In genomic region chr12:102271447-102271846, GRCm38 (mm10) we compare ENCODE assay signal across 13 mouse cellular contexts. TPM values are rescaled to one million over a fixed set of nuclear protein-coding genes. Genes with fewer than 3 reads are reported as not detected.
DNase-seq lines count a peak whose midpoint lies in the region; ATAC-seq and TF ChIP-seq lines count a peak whose summit lies in the region.
"Had no signal": no experiment of that assay in that cellular context is flagged by ENCODE, and none has a peak within 500 bp of the region (broad histone marks: within the 10 kb centered on the region; RNA-seq: fewer than 3 reads in every experiment).

No protein-coding gene starts in this region.

- no peak overlapping the region for H3K9ac ChIP-seq in hindbrain, postnatal 0 days (replicated peaks; ENCODE audit: low read length)

- no peak overlapping the region for H3K4me3 ChIP-seq in heart, embryonic 10.5 days
- no peak overlapping the region for H3K4me3 ChIP-seq in hindbrain, postnatal 0 days (ENCODE audit: low read length)
- H3K4me3 ChIP-seq: myocyte had no signal

- peaks cover 12% of the 10 kb centered on the region for H3K4me1 ChIP-seq in heart, embryonic 10.5 days
- no peaks in the 10 kb centered on the region for H3K4me1 ChIP-seq in hindbrain, postnatal 0 days (ENCODE audit: insufficient read depth, low read length)

- WGBS in heart, embryonic 10.5 days, result 54% methylated on average over 4 of the region's 4 CpGs
- 68% methylated on average over 4 of the region's 4 CpGs for WGBS in hindbrain, postnatal 0 days

- no peak overlapping the region for H3K27ac ChIP-seq in heart, embryonic 10.5 days
- H3K27ac ChIP-seq in hindbrain, postnatal 0 days, result no peak overlapping the region

- TF ChIP-seq CTCF in hindbrain, postnatal 0 days (IDR thresholded peaks at IDR 0.05; ENCODE audit: low read depth), result no peak

- H3K36me3 ChIP-seq in heart, embryonic 10.5 days, result no peaks in the 10 kb centered on the region
- no peaks in the 10 kb centered on the region for H3K36me3 ChIP-seq in hindbrain, postnatal 0 days (ENCODE audit: insufficient read depth, low read length)

- intact Hi-C loops in heart, postnatal 25 days (cut with DNase I), result no loop called here

- no peaks in the 10 kb centered on the region for H3K27me3 ChIP-seq in heart, embryonic 10.5 days (ENCODE audit: insufficient read depth, poor library complexity, severe bottlenecking)
- H3K27me3 ChIP-seq in hindbrain, postnatal 0 days (ENCODE audit: insufficient read depth, low read length), result no peaks in the 10 kb centered on the region

- no peak for ATAC-seq in hindbrain, postnatal 0 days
- ATAC-seq: intestine, embryonic 16.5 days had no signal

- H3K4me2 ChIP-seq in hindbrain, postnatal 0 days (ENCODE audit: low read depth, low read length), result no peak overlapping the region
- H3K4me2 ChIP-seq: liver, embryonic 11.5 days had no signal

- H3K9me3 ChIP-seq in heart, embryonic 10.5 days, result no peaks in the 10 kb centered on the region
- no peaks in the 10 kb centered on the region for H3K9me3 ChIP-seq in hindbrain, postnatal 0 days (ENCODE audit: low read length)

- DNase-seq in heart, adult 18-20 months, result peak; percentile 70 to 83
- no peak for DNase-seq in heart, embryonic 10.5 days (ENCODE audit: low spot score)
- peak; percentile 58 for DNase-seq in ovary, postnatal 36 days (ENCODE audit: low spot score)
- DNase-seq in ovary, postnatal 14 days (ENCODE audit: low spot score), result no peak
- DNase-seq in heart, postnatal 25 days (ENCODE audit: low spot score), result peak; percentile 42
- DNase-seq in kidney, postnatal 36 days, result peak; percentile 82 to 89
- no peak for DNase-seq in right cerebral cortex, postnatal 14 days
- DNase-seq in hindbrain, postnatal 0 days (ENCODE audit: low spot score), result no peak
- DNase-seq: embryo, embryonic 11 days; layer of hippocampus, postnatal 36 days had no signal

RNA-seq across cellular contexts. Expression of gene Rin3, which starts 11.4 kb away (rescaled TPM):
- total RNA-seq in heart, adult 18-20 months (2021), result 10 to 100 TPM; 28.3 to 29.5 TPM
- polyA plus RNA-seq in heart, embryonic 10.5 days (2016; fragmentation: Nextera tagmentation; extraction: Ambion mirVana), result 8.9 and 9.0 TPM in 2 replicates
- total RNA-seq in heart, postnatal 25 days (2021), result 10 to 100 TPM; 14.0 to 17.5 TPM
- 2.0 and 3.2 TPM in 2 replicates for total RNA-seq in hindbrain, postnatal 0 days (2014; rRNA removed)
- 1.7 and 1.8 TPM in 2 replicates for polyA plus RNA-seq in hindbrain, postnatal 0 days (2015; fragmentation: Nextera tagmentation; extraction: Ambion mirVana)

Comparison
In these comparisons a context has a peak if more than half of its experiments do, and no peak if none do; other contexts are left out.
1. DNase-seq: peak in heart, adult 18-20 months (2 of 2), ovary, postnatal 36 days (single experiment), heart, postnatal 25 days (single experiment) and kidney, postnatal 36 days (2 of 2); none in heart, embryonic 10.5 days (single experiment), ovary, postnatal 14 days (single experiment), right cerebral cortex, postnatal 14 days (single experiment) and hindbrain, postnatal 0 days (single experiment).